Mouse (Mus musculus) cerebellum, postnatal 14 days (tissue): ENCODE results near the gene Treh.

Source experiments
- DNase-seq, 2 experiments: peaks; one replicate each; pipeline ENCODE4 v3.0.0; 2021; ENCODE audit warnings: mixed read lengths in 2 of 2

Gene Treh

DNA sequence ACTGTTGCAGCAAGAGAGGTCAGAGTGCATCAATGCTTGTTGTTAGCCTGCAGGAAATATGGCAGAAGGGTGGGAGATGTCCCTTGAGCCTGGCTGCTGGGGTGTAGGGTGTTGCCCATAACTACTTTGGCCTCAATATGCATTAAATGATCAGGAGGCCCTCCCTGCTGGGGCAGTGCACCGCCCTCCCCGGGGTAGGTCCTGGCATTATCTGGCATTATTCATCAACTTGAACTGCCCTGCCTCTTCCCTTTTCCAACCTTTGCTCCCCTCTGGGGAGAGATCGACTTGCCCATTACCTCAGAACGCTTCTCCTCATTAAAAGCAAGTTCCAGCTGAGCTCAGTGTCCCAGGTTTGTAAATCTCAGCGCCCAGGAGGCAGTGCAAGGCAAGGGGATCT lies 6.5 kb downstream of the Treh start:
- no peak for DNase-seq

DNA sequence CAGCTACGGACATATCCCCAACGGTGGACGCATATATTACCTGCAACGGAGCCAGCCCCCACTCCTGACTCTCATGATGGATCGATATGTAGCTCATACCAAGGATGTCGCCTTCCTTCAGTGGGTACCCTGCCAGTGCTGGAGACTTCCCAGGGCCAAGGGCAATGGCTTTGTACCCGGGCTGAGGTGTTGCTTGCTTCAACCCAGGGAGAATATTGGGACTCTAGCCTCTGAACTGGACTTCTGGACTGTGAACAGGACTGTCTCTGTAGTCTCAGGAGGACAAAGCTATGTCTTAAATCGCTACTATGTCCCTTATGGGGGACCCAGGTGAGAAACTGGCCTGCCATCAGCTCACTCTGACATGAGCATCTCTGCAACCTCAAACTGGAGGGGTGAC lies 10.0 kb downstream of the Treh start:
- no peak for DNase-seq

- peak; percentile 90 to 91 for DNase-seq
These were observed 12.6 kb downstream of the Treh start for GRCm38 (mm10) chr9:44685346-44686330.

DNA sequence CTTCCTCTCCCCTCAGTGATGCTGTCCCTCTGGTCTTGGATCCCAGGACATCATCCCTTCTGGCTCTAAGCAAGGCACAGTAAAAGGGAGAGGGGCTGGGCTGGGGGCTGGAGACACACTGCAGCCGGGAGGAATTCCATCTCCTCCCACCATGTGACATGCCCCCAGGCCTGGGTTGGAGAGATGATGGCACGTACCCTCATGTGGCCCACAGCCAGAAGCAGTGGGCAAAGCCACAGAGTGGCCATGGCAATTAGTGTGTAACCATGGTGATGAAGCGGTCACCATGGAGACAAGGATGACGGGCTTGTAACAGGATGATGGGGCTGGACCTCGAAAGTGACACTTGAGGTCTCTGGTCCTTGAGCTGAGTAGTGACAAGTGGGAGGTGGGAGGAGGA lies 13.6 kb downstream of the Treh start:
- peak; percentile 81 to 92 for DNase-seq

- DNase-seq = peak in 1 of 2 experiments; percentile 40
These were observed 15.0 kb downstream of the Treh start for GRCm38 (mm10) chr9:44688013-44688412.

DNA sequence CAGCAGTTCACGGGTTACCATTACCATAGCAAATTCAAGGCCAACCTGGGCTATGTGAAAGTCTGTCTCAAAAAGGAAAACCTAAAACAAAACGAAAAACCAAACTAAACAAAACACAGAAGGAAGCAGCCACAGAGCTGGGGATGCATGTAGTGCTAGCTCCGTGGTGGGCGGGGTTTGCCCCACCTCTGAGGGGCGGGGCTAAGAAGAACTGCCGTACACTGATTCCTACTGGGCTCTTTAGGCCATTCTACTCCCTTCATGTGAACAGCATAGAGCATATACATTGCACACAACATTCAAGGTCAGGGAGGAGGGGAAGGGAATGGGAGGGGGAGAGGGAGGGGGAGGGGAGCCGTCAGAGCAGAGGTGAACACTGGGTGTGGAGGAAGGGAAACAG lies 17.6 kb downstream of the Treh start:
- DNase-seq = no peak

- peak; percentile 88 to 89 for DNase-seq
These were observed 18.9 kb downstream of the Treh start for GRCm38 (mm10) chr9:44691671-44692520.

DNA sequence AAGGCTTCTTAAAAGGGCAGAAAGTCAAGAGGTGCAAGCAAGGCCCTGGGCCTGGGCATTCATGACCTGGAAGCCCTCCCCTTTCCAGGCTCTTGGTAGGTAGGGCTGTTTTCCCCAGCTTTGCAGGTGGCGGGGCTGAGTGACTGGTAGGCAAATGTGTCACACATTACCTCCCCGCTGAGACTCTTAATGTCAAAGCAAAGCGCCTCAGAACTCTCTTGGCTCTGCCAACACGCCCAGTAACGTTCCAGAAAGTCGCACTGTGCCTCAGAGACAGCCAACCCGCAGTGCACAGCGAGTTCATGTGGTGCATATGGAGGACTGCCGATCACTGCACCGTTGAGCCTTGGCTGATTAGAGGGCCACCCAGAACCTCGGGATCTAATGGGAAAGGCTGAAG lies 20.0 kb downstream of the Treh start:
- peak in 1 of 2 experiments; percentile 58 for DNase-seq

DNA sequence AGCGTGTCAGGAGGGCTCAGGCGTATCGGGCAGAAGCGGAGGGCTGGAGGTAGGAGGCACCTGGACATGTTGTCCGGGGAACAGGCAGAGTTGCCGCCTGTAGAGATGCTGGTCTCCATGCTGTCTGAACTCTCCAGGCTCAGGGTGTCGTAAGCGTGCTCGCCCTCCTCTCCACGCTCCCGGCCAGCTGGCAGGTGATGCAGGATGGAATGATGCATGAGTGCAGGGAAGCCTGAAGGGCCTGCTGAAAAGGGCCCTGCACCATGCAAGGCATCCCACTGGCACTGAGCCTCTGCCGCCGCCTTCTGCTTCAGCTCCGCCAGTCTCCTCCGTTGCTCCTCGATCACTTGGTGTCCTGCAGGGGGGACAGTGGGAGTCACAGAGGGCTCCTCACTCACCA lies 24.8 kb downstream of the Treh start:
- DNase-seq = peak in 1 of 2 experiments; percentile 64

DNA sequence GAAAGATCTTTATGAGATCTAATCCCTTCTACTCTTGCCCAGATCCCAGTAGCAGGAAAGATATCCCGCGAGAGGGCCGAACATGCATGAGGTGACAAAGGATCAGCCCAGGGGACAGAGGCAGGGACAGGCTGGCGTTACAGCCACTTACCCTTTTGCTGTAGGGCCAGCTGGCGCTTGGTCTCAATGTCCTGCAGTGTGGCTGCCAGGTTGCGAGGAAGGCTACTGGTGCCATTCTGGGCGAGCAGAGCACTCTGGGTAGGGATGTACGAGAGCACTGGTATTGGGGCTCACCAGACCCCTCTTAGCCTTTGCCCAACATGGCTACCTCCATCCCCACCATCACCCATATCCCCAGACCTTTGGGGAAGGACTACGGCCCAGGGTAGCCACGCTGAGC lies 26.2 kb downstream of the Treh start:
- peak in 1 of 2 experiments; percentile 61 for DNase-seq

GRCm38 (mm10) chr9:44699730-44700129 lies 26.7 kb downstream of the Treh start:
- no peak for DNase-seq

DNA sequence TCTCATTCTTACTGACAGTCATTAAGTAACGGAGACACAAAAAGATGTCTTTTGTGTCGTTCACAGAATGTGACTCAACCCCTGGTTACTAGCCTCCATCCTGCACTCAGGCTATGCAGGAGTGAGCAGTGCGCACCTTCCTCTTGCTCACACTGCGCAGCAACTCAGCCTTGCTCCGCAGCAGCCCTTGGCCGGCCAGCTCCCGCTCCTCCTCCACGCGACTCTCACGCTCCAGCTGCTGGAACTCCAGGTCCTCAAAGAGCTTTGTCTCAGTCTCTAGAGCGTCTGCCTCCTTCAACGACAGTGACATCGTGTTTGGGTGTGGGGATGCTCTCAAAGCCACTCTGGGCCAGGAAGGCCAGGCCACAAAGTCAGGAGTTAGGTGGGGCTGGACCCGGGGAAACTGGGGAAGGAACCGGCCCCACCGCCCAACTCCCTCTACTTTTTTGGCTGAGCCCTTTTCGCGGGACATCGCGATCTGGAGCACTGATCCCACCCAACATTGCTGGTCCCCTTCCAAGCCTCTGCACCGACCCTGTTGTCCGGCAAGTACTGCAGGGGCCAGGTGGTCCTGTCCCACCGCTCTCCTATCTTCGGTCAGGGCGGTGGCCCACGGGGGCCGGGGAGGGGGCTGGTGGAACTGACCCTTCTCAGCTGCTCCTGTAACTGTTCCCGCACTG lies 34.9 kb downstream of the Treh start:
- no peak for DNase-seq

DNA sequence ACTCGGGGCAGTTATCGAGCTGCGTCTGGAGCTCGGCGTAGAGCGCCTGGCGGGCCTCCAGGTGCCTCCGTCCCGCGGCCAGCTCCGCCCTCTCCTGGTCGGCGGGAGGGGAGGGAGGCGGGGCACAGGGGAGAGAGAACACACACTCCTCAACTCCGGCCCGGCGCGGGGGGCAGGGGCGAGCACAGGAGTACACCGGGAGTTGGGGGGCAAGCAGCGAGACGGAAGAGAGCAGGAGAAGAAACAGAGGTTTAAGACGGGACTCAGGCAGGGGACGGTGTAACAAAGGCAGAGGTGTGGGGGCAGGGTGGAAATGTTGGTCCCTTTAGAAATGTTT lies 35.4 kb downstream of the Treh start:
- DNase-seq = peak in 1 of 2 experiments; percentile 71

- DNase-seq = no peak
These were observed 35.9 kb downstream of the Treh start for GRCm38 (mm10) chr9:44708925-44709324.

- peak in 1 of 2 experiments; percentile 86 for DNase-seq
These were observed 36.6 kb downstream of the Treh start for GRCm38 (mm10) chr9:44709600-44709999.

- DNase-seq = no peak
These were observed 37.2 kb downstream of the Treh start for GRCm38 (mm10) chr9:44710213-44710612.

DNA sequence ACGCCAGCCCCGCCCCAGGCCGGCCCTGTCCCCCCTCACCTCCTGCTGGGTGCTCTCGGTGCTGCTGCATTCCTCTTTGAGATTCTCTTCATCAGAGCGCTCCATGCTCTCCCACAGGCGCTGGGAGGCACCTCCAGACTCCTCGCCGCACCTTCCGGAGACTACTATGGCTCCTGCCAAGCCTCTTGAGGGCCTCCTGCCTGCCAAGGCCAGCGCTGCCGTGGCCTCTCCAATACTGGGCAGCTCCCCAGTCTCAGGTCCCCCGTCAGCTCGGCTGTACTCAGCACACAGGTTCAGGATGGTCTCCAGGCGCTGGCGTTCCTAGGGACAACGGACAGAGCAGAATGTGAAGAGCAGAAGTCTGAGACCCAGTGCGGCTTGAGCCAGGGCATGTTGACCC lies 38.6 kb downstream of the Treh start:
- DNase-seq = no peak

- no peak for DNase-seq
These were observed 40.0 kb downstream of the Treh start for GRCm38 (mm10) chr9:44713080-44713479.

GRCm38 (mm10) chr9:44713574-44713973 lies 40.5 kb downstream of the Treh start:
- DNase-seq = no peak

DNA sequence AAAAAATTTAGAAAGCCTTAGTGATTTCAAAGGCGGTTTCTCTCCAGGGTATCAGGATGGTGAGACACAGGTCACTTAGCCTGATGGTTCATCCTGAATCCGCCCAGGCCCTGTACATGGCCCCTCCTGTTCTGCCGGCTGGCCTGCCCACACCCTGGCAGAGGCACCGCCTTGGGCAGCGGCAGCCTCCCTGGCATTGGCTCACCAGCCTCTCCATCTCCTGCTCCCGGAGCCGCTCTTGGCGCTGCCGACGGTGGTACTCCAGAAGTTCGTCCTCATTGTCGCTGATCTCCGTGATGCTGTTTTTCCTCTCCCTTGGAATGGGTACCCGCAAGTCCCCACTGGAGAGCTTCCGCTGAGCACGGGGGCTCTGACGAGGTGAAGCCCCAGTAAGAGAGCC lies 42.1 kb downstream of the Treh start:
- DNase-seq = peak; percentile 78 to 79

DNA sequence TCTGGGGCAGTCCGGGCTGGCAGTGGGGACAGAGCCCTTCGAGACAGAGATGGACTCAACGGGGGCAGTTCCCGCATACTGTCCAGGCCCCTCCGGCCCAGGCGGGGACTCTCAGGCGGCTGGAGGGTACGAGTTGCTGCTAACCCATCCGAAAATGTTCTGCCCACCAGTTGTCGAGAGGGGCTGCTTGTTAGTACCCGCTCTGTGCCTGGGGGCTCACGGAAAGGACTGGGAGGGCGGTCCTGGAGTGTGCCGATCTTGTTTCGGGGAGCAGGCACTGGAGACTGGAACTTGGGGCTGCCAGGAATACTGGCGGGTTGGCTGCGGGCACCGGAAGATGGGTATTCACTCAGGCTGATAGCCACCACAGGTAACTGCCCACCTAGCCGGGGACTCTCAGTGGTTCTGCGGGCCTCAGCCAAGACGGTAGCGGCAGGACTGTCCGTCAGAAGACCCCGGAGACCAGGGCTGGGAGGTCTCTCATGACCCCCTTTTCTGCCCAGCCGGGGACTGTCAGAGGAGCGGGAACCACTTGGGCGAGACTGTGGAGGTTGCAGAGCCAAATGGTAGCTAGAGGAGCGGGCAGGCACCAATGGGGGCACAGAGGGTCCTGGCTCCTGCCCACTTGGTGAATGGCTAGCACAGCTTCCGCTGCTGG lies 42.8 kb downstream of the Treh start:
- no peak for DNase-seq

- DNase-seq = no peak
These were observed 44.2 kb downstream of the Treh start for GRCm38 (mm10) chr9:44716997-44717821.
